Mouse (Mus musculus) limb, embryonic 13.5 days (tissue): ENCODE data around the gene Pdlim5. TPM values are rescaled to one million over a fixed set of nuclear protein-coding genes. Genes with fewer than 3 reads are reported as not detected.
A peak's percentile ranks its signal among the peaks of the same experiment; 100 is the strongest.

Source experiments
- ATAC-seq: fragments of 200-750 bp; cut with Nextera tagmentation; 2 replicates; pipeline ENCODE4 v1.8.0; 2017; ENCODE audit warnings: low read depth, moderate number of reproducible peaks, moderate TSS enrichment; ENCODE audit not compliant: low FRiP score
- H3K27ac ChIP-seq: fragments of 300-500 bp; sonication (generic); 2 replicates; pipeline ENCODE4 v1.5.1; 2015; ENCODE audit warnings: inconsistent platforms, mild to moderate bottlenecking, moderate library complexity
- H3K27me3 ChIP-seq: fragments of 300-500 bp; sonication (generic); 2 replicates; pipeline ENCODE4 v1.6.1; 2015; ENCODE audit warnings: mild to moderate bottlenecking, inconsistent platforms
- H3K36me3 ChIP-seq: fragments of 300-500 bp; sonication (generic); 2 replicates; pipeline ENCODE4 v1.6.1; 2015; ENCODE audit warnings: inconsistent platforms, mild to moderate bottlenecking, moderate library complexity
- H3K4me1 ChIP-seq: fragments of 300-500 bp; sonication (generic); 2 replicates; pipeline ENCODE4 v1.6.1; 2015; ENCODE audit warnings: inconsistent platforms
- H3K4me2 ChIP-seq: fragments of 300-500 bp; sonication (generic); replicated peaks from 2 replicates; pipeline ENCODE4 v1.6.1; 2015; ENCODE audit warnings: inconsistent platforms, mild to moderate bottlenecking, moderate library complexity
- H3K4me3 ChIP-seq: fragments of 300-500 bp; sonication (generic); 2 replicates; pipeline ENCODE4 v1.5.1; 2015; ENCODE audit warnings: moderate library complexity, mild to moderate bottlenecking, inconsistent platforms
- H3K9ac ChIP-seq: fragments of 300-500 bp; sonication (generic); 2 replicates; pipeline ENCODE4 v1.6.1; 2015; ENCODE audit warnings: mild to moderate bottlenecking, inconsistent platforms
- H3K9me3 ChIP-seq: fragments of 300-500 bp; sonication (generic); 2 replicates; pipeline ENCODE4 v1.6.1; 2016; ENCODE audit warnings: inconsistent platforms
- whole genome bisulfite sequencing: fragments of 180-500 bp; shearing (Covaris S2); methylation state at CpG from one replicate; pipeline ENCODE4 v1.1.7; 2015; 5-methylcytosine and 5-hydroxymethylcytosine counted together
- polyA plus RNA-seq: library from polyadenylated mRNA; unstranded; fragments of >200 nt; fragmentation: Nextera tagmentation; extraction: Ambion mirVana; gene quantifications from 2 replicates; pipeline ENCODE4 v1.2.1, GENCODE M21; 2015

The Pdlim5 gene
- polyA plus RNA-seq, 1 experiment from 2014 or later, result 21.0 TPM

DNA sequence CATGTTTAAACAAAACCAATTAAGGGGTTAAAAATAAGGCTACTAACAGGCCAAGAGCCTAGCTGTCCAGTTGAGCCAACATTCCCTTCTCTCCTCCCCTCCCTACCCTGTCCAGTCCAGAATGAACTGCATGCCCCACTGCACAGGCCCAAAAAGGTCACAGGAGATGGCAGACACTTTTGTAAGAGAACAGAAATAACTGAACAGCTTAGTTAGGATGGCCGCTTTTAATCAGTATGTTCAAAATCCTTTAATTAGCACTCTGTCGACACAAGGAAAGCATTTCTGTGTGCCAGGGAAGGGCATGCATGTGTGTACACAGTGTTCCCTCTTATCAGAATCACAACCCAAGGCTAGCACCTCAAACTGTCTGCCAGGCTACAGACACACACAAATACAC lies 5.2 kb downstream of the Pdlim5 start:
- Histone ChIP-seq H3K4me3 (no peak overlapping the region), H3K27ac (no peak overlapping the region), H3K36me3 (no peaks in the 10 kb centered on the region), H3K4me1 (peaks cover 26% of the 10 kb centered on the region), H3K4me2 (no peak overlapping the region), H3K9me3 (no peaks in the 10 kb centered on the region), H3K27me3 (peaks cover 20% of the 10 kb centered on the region), H3K9ac (no peak overlapping the region)
- WGBS, result 63% methylated on average over 2 of the region's 2 CpGs
- ATAC-seq, result no peak

DNA sequence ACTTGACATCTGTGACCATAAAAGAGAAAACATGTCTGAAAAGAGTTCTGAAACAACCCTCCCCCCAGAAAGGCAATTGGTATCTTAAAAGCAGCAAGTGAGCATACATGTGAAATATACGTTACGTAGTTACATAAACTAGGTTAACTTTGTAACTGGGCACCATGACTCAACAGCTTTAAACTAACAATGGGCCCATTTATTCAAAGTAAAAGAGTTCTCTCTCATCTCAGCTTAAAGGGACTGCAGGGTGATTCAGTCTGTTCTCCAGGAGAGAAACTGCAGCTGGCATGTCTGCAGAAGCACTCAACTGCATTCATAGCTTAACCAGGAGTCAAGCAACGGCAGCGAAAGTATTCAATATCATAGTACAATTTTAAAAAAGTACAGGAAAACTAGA lies 7.3 kb downstream of the Pdlim5 start:
- Histone ChIP-seq H3K9me3 (no peaks in the 10 kb centered on the region), H3K9ac (no peak overlapping the region), H3K27me3 (peaks cover 4% of the 10 kb centered on the region; the same call in 1 of the 2 replicates), H3K36me3 (no peaks in the 10 kb centered on the region), H3K4me3 (no peak overlapping the region), H3K27ac (no peak overlapping the region), H3K4me1 (peaks cover 12% of the 10 kb centered on the region), H3K4me2 (no peak overlapping the region)
- WGBS, result 48% methylated on average over 4 of the region's 4 CpGs
- ATAC-seq, result no peak

DNA sequence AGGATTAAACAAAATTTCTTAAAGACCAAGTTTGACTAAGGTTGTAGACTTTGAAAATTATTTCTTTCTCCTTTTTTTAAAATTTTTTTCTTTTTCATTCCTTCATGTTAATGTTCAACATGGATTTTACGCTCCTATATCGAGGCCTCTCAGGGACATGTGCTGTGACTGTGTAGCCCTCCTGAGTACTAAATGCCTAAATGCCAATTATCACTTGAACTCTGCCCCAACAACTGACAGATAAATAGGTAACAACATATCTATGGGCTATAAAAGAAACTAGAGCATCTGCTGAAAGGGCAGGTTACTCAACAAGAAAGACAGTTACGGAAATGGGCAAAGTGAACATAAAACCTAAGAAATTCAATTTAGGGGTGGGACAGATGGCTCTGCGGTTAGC lies 9.0 kb downstream of the Pdlim5 start:
- Histone ChIP-seq H3K36me3 (no peaks in the 10 kb centered on the region), H3K4me2 (no peak overlapping the region), H3K27ac (no peak overlapping the region), H3K4me3 (no peak overlapping the region), H3K9me3 (no peaks in the 10 kb centered on the region), H3K4me1 (peaks cover 12% of the 10 kb centered on the region), H3K9ac (no peak overlapping the region), H3K27me3 (0 out of 2 replicates have a peak, but pooled peaks cover 2% of the 10 kb centered on the region)
- ATAC-seq, result no peak
- 85% methylated on average over 4 of the region's 4 CpGs for WGBS

DNA sequence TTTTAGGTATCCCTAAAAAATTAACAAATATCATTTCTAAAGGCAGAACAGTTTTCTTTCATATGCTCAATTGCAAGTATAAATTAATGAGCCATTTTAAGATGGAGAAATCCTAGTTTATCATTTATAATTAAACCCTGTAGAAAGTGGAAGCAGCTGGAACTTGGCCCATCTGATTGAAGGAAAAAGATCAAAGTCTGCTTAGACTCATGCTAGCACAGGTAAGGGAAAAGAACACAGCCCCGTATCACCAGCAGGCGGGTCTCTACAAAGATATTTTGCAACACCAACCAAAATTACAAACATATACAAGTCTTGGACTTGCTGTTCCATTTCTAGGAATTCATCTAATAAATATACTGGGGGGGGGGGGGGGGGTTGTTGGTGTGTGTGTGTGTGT lies 9.8 kb downstream of the Pdlim5 start:
- Histone ChIP-seq H3K36me3 (no peaks in the 10 kb centered on the region), H3K27me3 (no peaks in the 10 kb centered on the region), H3K9me3 (no peaks in the 10 kb centered on the region), H3K27ac (no peak overlapping the region), H3K4me3 (no peak overlapping the region), H3K4me1 (peaks cover 12% of the 10 kb centered on the region), H3K9ac (no peak overlapping the region), H3K4me2 (no peak overlapping the region)
- ATAC-seq, result no peak
- 67% methylated on average over 2 of the region's 2 CpGs for WGBS

DNA sequence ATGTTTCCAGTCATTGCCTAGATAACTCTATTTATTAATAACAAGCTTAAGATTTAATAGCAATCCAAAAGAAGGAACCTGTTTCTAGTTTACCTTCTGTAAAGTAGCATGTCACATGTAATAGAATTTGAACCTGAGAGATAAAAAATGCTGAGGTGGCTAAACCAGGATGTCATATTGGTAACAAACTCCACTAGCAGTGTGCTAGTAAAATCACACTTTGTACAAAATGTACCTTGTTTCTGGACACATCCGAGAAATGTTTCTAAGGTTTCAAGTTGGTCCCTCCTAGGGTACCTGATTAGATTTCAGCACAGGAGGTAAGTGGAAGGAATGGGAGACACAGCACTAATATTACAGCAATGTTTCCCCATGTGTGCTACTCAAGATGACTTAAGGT lies 18.9 kb downstream of the Pdlim5 start:
- Histone ChIP-seq H3K4me2 (no peak overlapping the region), H3K27ac (no peak overlapping the region), H3K9ac (no peak overlapping the region), H3K9me3 (no peaks in the 10 kb centered on the region), H3K4me3 (no peak overlapping the region), H3K36me3 (no peaks in the 10 kb centered on the region), H3K4me1 (peaks cover 16% of the 10 kb centered on the region), H3K27me3 (no peaks in the 10 kb centered on the region)
- WGBS, result 64% methylated on average over 1 of the region's 1 CpGs
- no peak for ATAC-seq

- Histone ChIP-seq H3K4me1 (peaks cover 16% of the 10 kb centered on the region), H3K9me3 (no peaks in the 10 kb centered on the region), H3K4me2 (no peak overlapping the region), H3K36me3 (no peaks in the 10 kb centered on the region), H3K4me3 (no peak overlapping the region), H3K9ac (no peak overlapping the region), H3K27me3 (no peaks in the 10 kb centered on the region), H3K27ac (no peak overlapping the region)
- WGBS, result 24% methylated on average over 1 of the region's 1 CpGs
- ATAC-seq, result no peak
Observed at GRCm38 (mm10) chr3:142375106-142375505, 20.4 kb downstream of the Pdlim5 start.

- no peak for ATAC-seq
- Histone ChIP-seq H3K27me3 (no peaks in the 10 kb centered on the region), H3K9me3 (no peaks in the 10 kb centered on the region), H3K9ac (no peak overlapping the region), H3K27ac (no peak overlapping the region), H3K4me2 (no peak overlapping the region), H3K4me3 (no peak overlapping the region), H3K4me1 (peaks cover 20% of the 10 kb centered on the region), H3K36me3 (no peaks in the 10 kb centered on the region)
- WGBS, result 66% methylated on average over 6 of the region's 6 CpGs
Observed at GRCm38 (mm10) chr3:142372465-142373147, 22.9 kb downstream of the Pdlim5 start.

- Histone ChIP-seq H3K4me1 (peaks cover 9% of the 10 kb centered on the region; the same call in 1 of the 2 replicates), H3K27ac (no peak overlapping the region), H3K36me3 (no peaks in the 10 kb centered on the region), H3K9me3 (no peaks in the 10 kb centered on the region), H3K9ac (no peak overlapping the region), H3K4me3 (no peak overlapping the region), H3K4me2 (no peak overlapping the region), H3K27me3 (no peaks in the 10 kb centered on the region)
- no peak for ATAC-seq
- WGBS, result 66% methylated on average over 9 of the region's 9 CpGs
Observed at GRCm38 (mm10) chr3:142368411-142368810, 27.1 kb downstream of the Pdlim5 start.

- H3K27me3 ChIP-seq, result 0 out of 2 replicates have a peak, but pooled peaks cover 3% of the 10 kb centered on the region
- no peaks in the 10 kb centered on the region for H3K36me3 ChIP-seq
- H3K9me3 ChIP-seq, result no peaks in the 10 kb centered on the region
- H3K4me3 ChIP-seq, result no peak overlapping the region
- H3K4me1 ChIP-seq, result peaks cover 3% of the 10 kb centered on the region; the same call in 1 of the 2 replicates
- no peak for ATAC-seq
- no peak overlapping the region for H3K27ac ChIP-seq
- WGBS, result 66% methylated on average over 6 of the region's 6 CpGs
- H3K9ac ChIP-seq, result no peak overlapping the region
- no peak overlapping the region for H3K4me2 ChIP-seq
Observed at GRCm38 (mm10) chr3:142362092-142362491, 33.4 kb downstream of the Pdlim5 start.

- peaks cover 3% of the 10 kb centered on the region; the same call in 1 of the 2 replicates for H3K4me1 ChIP-seq
- no peaks in the 10 kb centered on the region for H3K36me3 ChIP-seq
Observed at GRCm38 (mm10) chr3:142358951-142359350, 36.5 kb downstream of the Pdlim5 start.

DNA sequence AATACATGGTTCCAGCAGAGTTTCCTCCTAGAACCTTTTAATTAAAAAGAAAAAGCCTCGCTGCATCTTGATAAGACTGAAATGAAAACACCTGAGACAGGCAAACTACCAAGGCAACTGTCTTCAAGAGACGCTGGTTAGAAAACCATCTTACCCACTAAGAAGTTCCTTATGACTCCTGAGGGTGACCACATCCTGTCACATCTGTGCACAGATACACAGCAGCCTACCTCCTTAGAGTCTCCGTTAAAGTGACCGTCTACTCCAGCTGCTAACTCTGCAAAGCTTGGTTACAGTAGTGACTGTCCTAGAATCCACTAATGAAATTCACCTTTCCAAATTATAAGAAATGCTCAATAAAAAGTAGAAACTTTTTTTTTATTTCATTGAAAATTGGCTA lies 38.8 kb downstream of the Pdlim5 start:
- H3K27ac ChIP-seq, result no peak overlapping the region
- no peaks in the 10 kb centered on the region for H3K4me1 ChIP-seq
- WGBS, result 70% methylated on average over 4 of the region's 4 CpGs
- no peak overlapping the region for H3K9ac ChIP-seq
- no peak overlapping the region for H3K4me3 ChIP-seq
- H3K36me3 ChIP-seq, result no peaks in the 10 kb centered on the region
- peaks cover 16% of the 10 kb centered on the region; the same call in 1 of the 2 replicates for H3K27me3 ChIP-seq
- ATAC-seq, result no peak
- no peaks in the 10 kb centered on the region for H3K9me3 ChIP-seq
- H3K4me2 ChIP-seq, result no peak overlapping the region

More at GRCm38 (mm10) chr3:142358951-142359350, 36.5 kb downstream of the Pdlim5 start:
- peaks cover 10% of the 10 kb centered on the region; the same call in 1 of the 2 replicates for H3K27me3 ChIP-seq
- no peak for ATAC-seq
- no peak overlapping the region for H3K27ac ChIP-seq
- H3K4me3 ChIP-seq, result no peak overlapping the region
- H3K9me3 ChIP-seq, result no peaks in the 10 kb centered on the region
- H3K9ac ChIP-seq, result no peak overlapping the region
- no peak overlapping the region for H3K4me2 ChIP-seq

GRCm38 (mm10) chr3:142353218-142353617 lies 42.3 kb downstream of the Pdlim5 start:
- Histone ChIP-seq H3K9me3 (0 out of 2 replicates have a peak, but pooled peaks cover 4% of the 10 kb centered on the region), H3K4me3 (no peak overlapping the region), H3K36me3 (no peaks in the 10 kb centered on the region), H3K27ac (no peak overlapping the region), H3K4me2 (no peak overlapping the region), H3K27me3 (peaks cover 26% of the 10 kb centered on the region), H3K9ac (no peak overlapping the region), H3K4me1 (peaks cover 3% of the 10 kb centered on the region; the same call in 1 of the 2 replicates)
- ATAC-seq, result no peak
- WGBS, result 83% methylated on average over 1 of the region's 1 CpGs

DNA sequence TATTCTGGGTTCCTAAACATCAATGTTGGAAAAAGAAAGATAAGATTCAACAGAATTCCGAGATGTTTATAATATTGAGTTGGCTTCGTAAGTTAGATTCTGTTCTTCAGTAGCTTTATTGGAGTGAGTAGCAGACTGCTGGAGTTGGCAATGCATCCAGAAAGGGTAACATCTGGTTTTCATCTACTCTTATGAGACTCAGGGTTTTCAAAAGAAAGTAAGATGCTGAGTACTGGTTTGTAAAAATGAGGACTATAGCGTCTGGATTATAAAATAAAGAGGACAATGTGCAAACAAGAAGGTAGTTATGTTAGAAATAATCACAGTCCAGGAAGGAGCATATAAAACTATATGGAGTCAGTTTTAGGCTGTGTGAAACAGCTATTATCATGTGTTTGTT lies 45.0 kb downstream of the Pdlim5 start:
- no peaks in the 10 kb centered on the region for H3K36me3 ChIP-seq
- peaks cover 4% of the 10 kb centered on the region for H3K4me1 ChIP-seq
- H3K9me3 ChIP-seq, result 0 out of 2 replicates have a peak, but pooled peaks cover 4% of the 10 kb centered on the region
- peak; percentile 66; the same call in 1 of the 2 replicates for ATAC-seq
- H3K9ac ChIP-seq, result no peak overlapping the region
- H3K27me3 ChIP-seq, result peaks cover 29% of the 10 kb centered on the region
- no peak overlapping the region for H3K4me2 ChIP-seq
- no peak overlapping the region for H3K4me3 ChIP-seq
- 20% methylated on average over 3 of the region's 3 CpGs for WGBS
- no peak overlapping the region for H3K27ac ChIP-seq
